7 mouse cellular contexts compared by ENCODE assay signal in genomic region chr11:54140159-54140558, GRCm38 (mm10). TPM values are rescaled to one million over a fixed set of nuclear protein-coding genes. Genes with fewer than 3 reads are reported as not detected.
DNase-seq lines count a peak whose midpoint lies in the region; ATAC-seq and TF ChIP-seq lines count a peak whose summit lies in the region.
"Not testable (repeated sequence)": the region's sequence is repeated elsewhere in the genome, so short reads cannot be mapped to it uniquely, and the experiment has no call there.

No protein-coding gene starts in this region.

- dilution Hi-C loops in CH12.LX (cut with MboI; ENCODE audit: extremely low pct_ligation_motif_present, extremely low pct_unique_long_range_greater_than_20kb, low sequenced_read_pairs): not testable (repeated sequence)

- 46% methylated on average over 2 of the region's 2 CpGs for WGBS in heart, embryonic 10.5 days
- 51% methylated on average over 2 of the region's 2 CpGs for WGBS in limb, embryonic 11.5 days
- WGBS in thymus, adult 2 months: 42% methylated on average over 2 of the region's 2 CpGs

- not testable (repeated sequence) for TF ChIP-seq EP300 in CH12.LX (IDR thresholded peaks at IDR 0.05; ENCODE audit: low read length)

- not testable (repeated sequence) for H3K27me3 ChIP-seq in CH12.LX (replicated peaks); heart, embryonic 10.5 days (ENCODE audit: insufficient read depth, poor library complexity, severe bottlenecking); limb, embryonic 11.5 days (ENCODE audit: control insufficient read depth, insufficient read depth, low read length); thymus, adult 2 months (ENCODE audit: control insufficient read depth, insufficient read depth, low read length)

- H3K27ac ChIP-seq in CH12.LX (ENCODE audit: insufficient read depth, low read depth); heart, embryonic 10.5 days; limb, embryonic 11.5 days (replicated peaks; ENCODE audit: low read depth, low read length); thymus, adult 2 months (ENCODE audit: control insufficient read depth, insufficient read depth, low read length): not testable (repeated sequence)

- ATAC-seq in limb, embryonic 11.5 days (ENCODE audit: insufficient number of reproducible peaks, low FRiP score, low TSS enrichment, low read depth): not testable (repeated sequence)

- H3K4me1 ChIP-seq in CH12.LX (ENCODE audit: control insufficient read depth in 1 of 2, insufficient read depth in 2 of 2); heart, embryonic 10.5 days; limb, embryonic 11.5 days (ENCODE audit: control insufficient read depth, insufficient read depth, low read length); thymus, adult 2 months (replicated peaks; ENCODE audit: control insufficient read depth, insufficient read depth, low read length): not testable (repeated sequence)

- not testable (repeated sequence) for TF ChIP-seq RAD21 in CH12.LX (IDR thresholded peaks at IDR 0.05; ENCODE audit: low read depth, low read length)

- not testable (repeated sequence) for H3K9me3 ChIP-seq in CH12.LX (replicated peaks; ENCODE audit: low read length); heart, embryonic 10.5 days; limb, embryonic 11.5 days (ENCODE audit: control insufficient read depth, low read length)

- H3K4me3 ChIP-seq in CH12.LX (replicated peaks in 1 of 3; ENCODE audit: low read depth in 2 of 3, low read length in 2 of 3, poor library complexity in 1 of 3); heart, embryonic 10.5 days; limb, embryonic 11.5 days (ENCODE audit: low read depth, low read length); thymus, adult 2 months (ENCODE audit: control insufficient read depth, insufficient read depth, low read length): not testable (repeated sequence)

- H3K79me2 ChIP-seq in CH12.LX (replicated peaks; ENCODE audit: control insufficient read depth, extremely low read depth, insufficient read depth, poor library complexity, severe bottlenecking): not testable (repeated sequence)

- H3K4me2 ChIP-seq in CH12.LX (ENCODE audit: insufficient read depth, low read depth, poor library complexity, severe bottlenecking); limb, embryonic 11.5 days (ENCODE audit: low read depth, severe bottlenecking): not testable (repeated sequence)

- DNase-seq in CH12.LX (ENCODE audit: extremely low read depth) (peak; percentile 45), WW6 (ENCODE audit: low read depth, low spot score) (peak; percentile 100)
- peak; percentile 46 to 54 for DNase-seq in cerebellum, postnatal 10 days
- DNase-seq in heart, embryonic 10.5 days (ENCODE audit: low spot score): peak; percentile 93
- DNase-seq in limb, embryonic 11.5 days (ENCODE audit: low spot score): peak; percentile 57
- DNase-seq in naive thymus-derived CD4-positive, alpha-beta T cell, adult 2 months (ENCODE audit: low read depth): peak; percentile 57
- peak; percentile 12 for DNase-seq in thymus, adult 2 months

- not testable (repeated sequence) for TF ChIP-seq POLR2A in CH12.LX (IDR thresholded peaks at IDR 0.05; ENCODE audit: low read depth, low read length); thymus, adult 2 months (IDR thresholded peaks at IDR 0.05; ENCODE audit: control insufficient read depth, extremely low read depth, insufficient read depth, low read length, poor library complexity)

- H3K36me3 ChIP-seq in CH12.LX (replicated peaks in 1 of 2; ENCODE audit: control insufficient read depth in 1 of 2, insufficient read depth in 1 of 2, low read length in 1 of 2); heart, embryonic 10.5 days; limb, embryonic 11.5 days (ENCODE audit: control insufficient read depth, insufficient read depth, low read length); thymus, adult 2 months (ENCODE audit: control insufficient read depth, insufficient read depth, low read length): not testable (repeated sequence)

- not testable (repeated sequence) for H3K9ac ChIP-seq in CH12.LX (ENCODE audit: insufficient read depth, low read depth); limb, embryonic 11.5 days (ENCODE audit: low read length)

- in situ Hi-C loops in CH12.LX (cut with MboI; ENCODE audit: low pct_ligation_motif_present, low pct_unique_long_range_greater_than_20kb, low sequenced_read_pairs): loop anchor here (5.0 kb wide), 1 partner anchor 112 kb away; no protein-coding TSS in a partner anchor

- not testable (repeated sequence) for TF ChIP-seq CTCF in CH12.LX (conservative IDR thresholded peaks at IDR 0.05 in 1 of 2, IDR thresholded peaks at IDR 0.05 in 1 of 2; ENCODE audit: low read depth in 2 of 2, low read length in 2 of 2); thymus, adult 2 months (IDR thresholded peaks at IDR 0.05; ENCODE audit: borderline replicate concordance, control insufficient read depth, extremely low read depth, insufficient read depth, low read length, poor library complexity)

RNA-seq across cellular contexts. Expression of gene P4ha2, which starts 40.3 kb away (rescaled TPM):
- total RNA-seq in CH12.LX (2012; rRNA removed) (5.0 and 10.0 TPM in 2 replicates), CH12.LX (2014; rRNA removed) (7.9 and 10.1 TPM in 2 replicates)
- polyA plus RNA-seq in CH12.LX (2012; ENCODE audit: insufficient read length, low read depth): 3.6 and 4.2 TPM in 2 replicates
- 57.7 and 69.0 TPM in 2 replicates for polyA plus RNA-seq in heart, embryonic 10.5 days (2016; fragmentation: Nextera tagmentation; extraction: Ambion mirVana)
- polyA plus RNA-seq in limb, embryonic 11.5 days (2014; fragmentation: Nextera tagmentation; extraction: Ambion mirVana): 39.3 and 44.3 TPM in 2 replicates
- polyA plus RNA-seq in thymus, adult 2 months (2012; rRNA removed): 4.6 and 4.8 TPM in 2 replicates

Comparison
In these comparisons a context has a peak if more than half of its experiments do, and no peak if none do; other contexts are left out.
1. DNase-seq: peak in every context shown above with its lines; median percentile 100 in WW6; 93 in heart, embryonic 10.5 days; 57 in limb, embryonic 11.5 days; 57 in naive thymus-derived CD4-positive, alpha-beta T cell, adult 2 months; 50 in cerebellum, postnatal 10 days; 45 in CH12.LX; 12 in thymus, adult 2 months.